Mouse (Mus musculus) urinary bladder, postnatal 4 days (tissue): ENCODE data around the gene Fkbp14.
A peak's percentile ranks its signal among the peaks of the same experiment; 100 is the strongest.

Source experiments
- DNase-seq, 2 experiments: peaks; one replicate each; pipeline ENCODE4 v3.0.0; 2021 to 2022; ENCODE audit warnings: low spot score in 2 of 2

Fkbp14 gene

GRCm38 (mm10) chr6:54588212-54588611 is 8.9 kb downstream of the Fkbp14 start:
- no peak for DNase-seq

GRCm38 (mm10) chr6:54587683-54588082 is 9.4 kb downstream of the Fkbp14 start:
- DNase-seq: no peak

- DNase-seq: no peak
Observed at GRCm38 (mm10) chr6:54586911-54587310, 10.2 kb downstream of the Fkbp14 start.

GRCm38 (mm10) chr6:54586175-54586574 is 10.9 kb downstream of the Fkbp14 start:
- DNase-seq: no peak

- no peak for DNase-seq
Observed at GRCm38 (mm10) chr6:54573218-54573955, 23.7 kb downstream of the Fkbp14 start.

- no peak for DNase-seq
Observed at GRCm38 (mm10) chr6:54569776-54570175, 27.3 kb downstream of the Fkbp14 start.

- DNase-seq: no peak
Observed at GRCm38 (mm10) chr6:54566546-54566919, 30.6 kb downstream of the Fkbp14 start.

GRCm38 (mm10) chr6:54565665-54566545 is 31.2 kb downstream of the Fkbp14 start, which contains the start of gene Scrn1:
TSS of gene Scrn1 (minus strand) at chr6:54566489.
- DNase-seq: peak; percentile 69 to 70

GRCm38 (mm10) chr6:54565012-54565411 is 32.1 kb downstream of the Fkbp14 start:
- DNase-seq: no peak

GRCm38 (mm10) chr6:54564506-54564991 is 32.6 kb downstream of the Fkbp14 start:
- no peak for DNase-seq

- no peak for DNase-seq
Observed at GRCm38 (mm10) chr6:54563561-54563960, 33.5 kb downstream of the Fkbp14 start.

- DNase-seq: no peak
Observed at GRCm38 (mm10) chr6:54562018-54562809, 34.9 kb downstream of the Fkbp14 start.

- DNase-seq: no peak
Observed at GRCm38 (mm10) chr6:54558466-54558865, 38.6 kb downstream of the Fkbp14 start.

- DNase-seq: no peak
Observed at GRCm38 (mm10) chr6:54557671-54558070, 39.4 kb downstream of the Fkbp14 start.

GRCm38 (mm10) chr6:54555816-54556215 is 41.3 kb downstream of the Fkbp14 start:
- DNase-seq: no peak

- no peak for DNase-seq
Observed at GRCm38 (mm10) chr6:54554341-54555110, 42.6 kb downstream of the Fkbp14 start.

- DNase-seq: no peak
Observed at GRCm38 (mm10) chr6:54553632-54554031, 43.5 kb downstream of the Fkbp14 start.

GRCm38 (mm10) chr6:54552721-54553413 is 44.2 kb downstream of the Fkbp14 start:
- no peak for DNase-seq

GRCm38 (mm10) chr6:54550801-54551323 is 46.2 kb downstream of the Fkbp14 start:
- no peak for DNase-seq

GRCm38 (mm10) chr6:54549311-54549710 is 47.8 kb downstream of the Fkbp14 start:
- no peak for DNase-seq
